Mouse (Mus musculus): ENCODE measurements around the gene Gnb2. TPM values are rescaled to one million over a fixed set of nuclear protein-coding genes. Genes with fewer than 3 reads are reported as not detected.

The Gnb2 gene
- total RNA-seq, 2 experiments from 2014 or later: 607 to 661 TPM

- DNase-seq (ENCODE audit: low spot score in 2 of 2): no peak
These were observed 47.5 kb downstream of the Gnb2 start for GRCm38 (mm10) chr5:137485851-137486155.

GRCm38 (mm10) chr5:137485071-137485850 is 48.0 kb downstream of the Gnb2 start:
- no peak for DNase-seq (ENCODE audit: low spot score in 2 of 2)

DNA sequence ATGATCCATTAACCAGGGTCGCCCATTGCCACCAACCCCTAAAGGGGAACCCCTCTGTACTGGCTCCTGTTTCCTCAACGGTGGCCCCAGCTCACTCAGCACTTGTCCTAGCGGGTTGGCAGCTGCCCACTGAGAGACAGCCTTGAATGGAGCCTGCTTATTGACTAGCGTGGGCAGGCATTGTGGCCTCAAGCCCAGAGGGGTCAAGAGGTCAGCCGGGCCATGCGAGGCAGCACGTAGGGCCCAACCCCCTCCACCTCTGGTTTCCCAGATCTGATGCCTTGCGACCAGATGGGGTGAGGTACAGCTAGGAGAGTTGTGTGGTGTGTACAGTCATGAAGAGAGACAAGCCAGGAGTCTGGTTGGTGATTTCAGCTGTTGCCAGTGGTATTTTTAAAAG is 51.4 kb downstream of the Gnb2 start:
- peak in 1 of 2 experiments; percentile 6 for DNase-seq (ENCODE audit: low spot score in 2 of 2)

- peak; percentile 64 to 79 for DNase-seq (ENCODE audit: low spot score in 2 of 2)
These were observed 52.2 kb downstream of the Gnb2 start for GRCm38 (mm10) chr5:137481138-137481537.

Small RNAs within 50 kb of the gene (microRNA-seq; reads per million reads assigned to microRNA genes)
- gene Mir6418: 2.7 to 3.6 reads per million in 2 experiments

Other genes with a start within 250 kb of the Gnb2 start
- 10 to 100 TPM; 50.0 to 54.6 TPM for gene Ache, start 246.0 kb downstream of the Gnb2 start, total RNA-seq (2021)
- gene Ufsp1, start 238.9 kb downstream of the Gnb2 start, total RNA-seq (2021): 10 to 100 TPM; 12.2 to 13.4 TPM
- 100 to 1,000 TPM; 185 to 191 TPM for gene Srrt, start 225.8 kb downstream of the Gnb2 start, total RNA-seq (2021)
- gene Trip6, start 219.1 kb downstream of the Gnb2 start, total RNA-seq (2021): 1 to 10 TPM; 4.8 to 5.9 TPM
- 10 to 100 TPM; 20.3 to 23.9 TPM for gene Slc12a9, start 199.9 kb downstream of the Gnb2 start, total RNA-seq (2021)
- 1 to 10 TPM; 5.5 to 5.8 TPM for gene Ephb4, start 183.4 kb downstream of the Gnb2 start, total RNA-seq (2021)
- gene Zan, start 56.4 kb downstream of the Gnb2 start, total RNA-seq (2021): under 1 TPM; 0.12 to 0.30 TPM
- gene Pop7, start 31.0 kb downstream of the Gnb2 start, total RNA-seq (2021): 10 to 100 TPM; 31.3 to 33.3 TPM
- 10 to 100 TPM; 62.3 to 65.6 TPM for gene Gigyf1, start 15.0 kb downstream of the Gnb2 start, total RNA-seq (2021)
- not detected for gene Epo, start 268 bp downstream of the Gnb2 start, total RNA-seq (2021)
- gene Actl6b, start 20.0 kb upstream of the Gnb2 start, total RNA-seq (2021): 100 to 1,000 TPM; 112 to 115 TPM
- gene Tfr2, start 36.3 kb upstream of the Gnb2 start, total RNA-seq (2021): 10 to 100 TPM; 12.8 to 13.2 TPM
- 10 to 100 TPM; 23.0 to 24.6 TPM for gene Mospd3, start 67.5 kb upstream of the Gnb2 start, total RNA-seq (2021)
- 10 to 100 TPM; 12.6 to 15.2 TPM for gene Pcolce, start 80.3 kb upstream of the Gnb2 start, total RNA-seq (2021)
- gene Fbxo24, start 95.5 kb upstream of the Gnb2 start, total RNA-seq (2021): under 1 TPM; 0.21 to 0.45 TPM
- gene Lrch4, start 95.6 kb upstream of the Gnb2 start, total RNA-seq (2021): 10 to 100 TPM; 13.8 to 14.3 TPM
- gene Gm20605, start 95.7 kb upstream of the Gnb2 start, total RNA-seq (2021): 10 to 100 TPM in 1 of 2 experiments, 1 to 10 TPM in 1; 9.7 to 10.1 TPM
- 10 to 100 TPM in 1 of 2 experiments, 1 to 10 TPM in 1; 6.9 to 10.6 TPM for gene Sap25, start 107.8 kb upstream of the Gnb2 start, total RNA-seq (2021)
- under 1 TPM; 0.44 to 0.87 TPM for gene Irs3, start 112.2 kb upstream of the Gnb2 start, total RNA-seq (2021)
- gene Agfg2, start 151.2 kb upstream of the Gnb2 start, total RNA-seq (2021): 10 to 100 TPM; 46.9 to 48.9 TPM
- 10 to 100 TPM; 80.1 to 82.0 TPM for gene Nyap1, start 208.1 kb upstream of the Gnb2 start, total RNA-seq (2021)
- gene Tsc22d4, start 212.2 kb upstream of the Gnb2 start, total RNA-seq (2021): 100 to 1,000 TPM; 139 to 145 TPM
- 10 to 100 TPM; 23.7 to 25.7 TPM for gene Ppp1r35, start 245.3 kb upstream of the Gnb2 start, total RNA-seq (2021)